Mouse (Mus musculus) lung, postnatal 4 days (tissue): Measurements from ENCODE around the gene Chst1.
A peak's percentile ranks its signal among the peaks of the same experiment; 100 is the strongest.

Experiments
- DNase-seq, 2 experiments: peaks; one replicate each; pipeline ENCODE4 v3.0.0; 2021

Gene Chst1

DNA sequence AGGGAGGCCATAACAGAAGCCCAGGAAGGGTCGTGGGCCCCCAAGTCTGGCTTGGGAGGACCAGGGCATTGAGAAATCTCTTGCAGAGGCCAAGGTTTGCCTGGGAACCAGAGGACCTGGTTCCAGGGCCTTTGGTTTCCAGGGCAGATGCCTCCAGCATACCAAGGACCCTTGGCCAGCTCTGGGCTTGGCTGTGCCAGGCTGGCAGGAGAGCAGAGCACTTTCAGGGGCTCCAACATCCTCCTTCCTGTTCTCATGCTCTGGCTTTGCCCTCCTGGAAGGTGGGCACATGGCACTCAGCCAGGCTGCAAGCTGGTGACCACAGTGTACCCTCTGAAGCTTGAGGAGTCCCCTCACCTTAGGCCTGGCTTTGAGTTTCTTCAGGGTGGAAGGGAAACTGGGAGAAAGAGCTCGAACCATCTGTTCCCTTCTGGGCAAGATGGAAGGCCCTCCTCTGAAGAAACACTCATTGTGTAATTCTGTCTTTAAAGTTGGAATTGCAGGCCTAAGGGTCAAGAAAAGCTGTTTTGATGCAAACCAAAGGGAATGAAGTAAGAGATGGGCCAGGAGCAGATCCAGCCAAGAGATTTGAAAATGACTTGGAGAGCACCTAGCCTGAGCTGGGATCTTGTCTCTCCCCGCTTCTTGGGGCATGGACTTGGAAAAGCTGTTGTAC lies 10.3 kb downstream of the Chst1 start:
- DNase-seq, result no peak

DNA sequence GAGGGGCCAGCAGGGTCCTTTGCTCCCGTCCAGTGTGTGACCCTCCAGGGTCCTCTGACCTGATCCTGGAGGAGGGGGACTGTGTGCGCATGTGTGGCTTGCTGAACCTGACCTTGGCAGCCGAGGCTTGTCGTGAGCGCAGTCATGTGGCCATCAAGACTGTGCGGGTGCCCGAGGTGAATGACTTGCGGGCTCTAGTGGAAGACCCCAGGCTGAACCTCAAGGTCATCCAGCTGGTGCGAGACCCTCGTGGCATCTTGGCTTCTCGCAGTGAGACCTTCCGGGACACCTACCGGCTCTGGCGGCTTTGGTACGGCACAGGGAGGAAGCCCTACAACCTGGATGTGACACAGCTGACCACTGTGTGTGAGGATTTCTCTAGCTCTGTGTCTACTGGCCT lies 14.1 kb downstream of the Chst1 start:
- DNase-seq, result no peak

DNA sequence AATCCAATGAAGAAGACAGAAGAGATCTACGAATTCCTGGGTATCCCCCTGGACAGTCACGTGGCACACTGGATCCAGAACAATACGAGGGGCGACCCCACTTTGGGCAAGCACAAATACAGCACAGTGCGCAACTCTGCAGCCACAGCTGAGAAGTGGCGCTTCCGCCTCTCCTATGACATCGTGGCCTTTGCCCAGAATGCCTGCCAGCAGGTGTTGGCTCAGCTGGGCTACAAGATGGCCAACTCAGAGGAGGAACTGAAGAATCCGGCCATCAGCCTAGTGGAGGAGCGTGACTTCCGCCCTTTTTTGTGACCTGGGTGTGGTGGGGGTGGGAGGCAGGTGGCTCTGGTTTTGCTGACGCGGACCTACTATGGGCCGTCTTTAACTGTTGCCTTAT lies 14.6 kb downstream of the Chst1 start:
- no peak for DNase-seq

DNA sequence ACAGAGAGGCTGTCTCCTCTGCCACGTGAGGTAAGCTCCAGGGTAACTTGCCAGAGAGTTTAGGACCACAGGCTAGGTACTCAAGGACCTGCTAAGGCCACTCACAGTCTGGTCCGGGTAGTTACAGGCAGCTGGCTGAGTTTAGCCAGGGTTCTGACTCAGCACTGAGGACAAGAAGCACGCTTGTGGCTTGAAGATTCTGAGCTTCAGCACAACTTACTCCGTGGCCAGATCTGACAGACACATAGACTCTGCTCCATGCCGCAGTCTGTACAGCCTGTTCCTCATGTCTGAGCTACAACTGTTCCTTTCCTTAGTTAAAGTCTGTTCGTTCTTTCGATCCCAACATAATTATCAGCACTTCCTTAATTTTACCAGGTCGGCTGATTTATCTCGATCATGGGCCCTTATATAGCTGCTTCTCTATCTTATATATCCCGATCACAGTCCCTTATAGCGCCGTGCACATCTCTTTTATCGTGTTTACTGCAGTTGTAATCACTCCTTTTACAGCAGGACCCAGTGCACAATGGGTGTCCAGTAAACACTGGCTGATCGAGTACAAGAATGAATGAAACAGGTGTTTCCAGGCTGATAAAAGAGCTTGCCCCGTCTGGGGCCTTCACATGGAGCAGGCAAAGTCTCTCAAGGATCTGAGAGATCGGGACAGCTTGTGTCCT lies 17.7 kb downstream of the Chst1 start:
- DNase-seq, result no peak

DNA sequence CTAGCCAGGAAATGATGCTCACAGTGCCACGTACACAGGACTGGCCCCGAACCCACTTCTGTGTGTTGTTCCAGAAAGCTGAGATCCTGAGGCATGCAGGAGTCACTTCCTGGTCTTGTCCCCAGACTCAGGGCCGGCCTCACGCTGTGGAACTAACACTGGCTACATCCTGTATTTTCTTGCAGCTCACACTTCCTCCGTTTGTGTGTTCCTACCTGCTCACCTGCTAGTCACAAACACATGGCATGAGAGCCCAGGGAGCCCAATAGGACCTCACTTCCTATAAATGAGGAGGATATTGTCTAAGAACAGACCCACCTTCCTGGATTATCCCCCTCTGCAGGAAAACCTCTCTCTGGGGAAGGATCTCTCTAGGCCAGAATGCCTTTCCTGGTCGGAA lies 18.5 kb downstream of the Chst1 start:
- no peak for DNase-seq

DNA sequence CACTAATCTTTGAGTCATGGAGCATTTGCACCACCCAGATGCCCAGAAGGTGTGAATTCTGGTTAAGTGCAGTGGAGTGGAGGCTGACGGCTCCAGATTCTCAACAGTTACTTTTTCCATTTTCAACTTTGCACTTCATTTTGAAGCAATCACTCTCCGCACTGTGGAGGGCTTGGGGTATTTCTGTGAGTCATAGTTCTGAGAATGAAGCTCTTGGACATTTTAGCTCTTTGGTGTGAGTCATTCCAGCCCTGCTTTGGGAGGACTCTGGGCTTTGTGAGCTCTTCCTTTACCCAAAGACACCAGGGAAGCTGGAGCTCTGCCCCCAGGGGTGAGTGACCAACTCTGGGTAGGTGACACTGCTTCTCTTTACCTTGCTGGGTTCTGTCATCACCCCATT lies 28.1 kb downstream of the Chst1 start:
- no peak for DNase-seq

DNA sequence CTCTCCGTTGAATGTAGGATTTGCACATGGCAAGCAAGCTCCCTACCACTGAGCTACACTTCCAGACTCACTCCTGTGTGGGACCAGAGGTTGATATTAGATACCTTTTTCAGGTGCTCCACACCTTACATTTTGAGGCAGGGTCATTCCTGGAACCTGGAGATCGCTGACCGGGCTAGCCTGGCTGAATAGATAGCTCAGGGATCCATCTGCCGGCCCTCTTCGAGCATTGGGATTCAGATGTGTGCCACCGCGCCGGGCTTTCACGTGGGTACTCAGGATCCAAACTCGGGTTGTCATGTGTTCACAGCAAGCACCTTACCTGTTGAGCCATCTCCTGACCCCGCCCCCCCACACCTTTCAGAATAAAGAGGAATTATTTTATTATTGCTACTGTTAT lies 31.3 kb downstream of the Chst1 start:
- DNase-seq, result no peak

DNA sequence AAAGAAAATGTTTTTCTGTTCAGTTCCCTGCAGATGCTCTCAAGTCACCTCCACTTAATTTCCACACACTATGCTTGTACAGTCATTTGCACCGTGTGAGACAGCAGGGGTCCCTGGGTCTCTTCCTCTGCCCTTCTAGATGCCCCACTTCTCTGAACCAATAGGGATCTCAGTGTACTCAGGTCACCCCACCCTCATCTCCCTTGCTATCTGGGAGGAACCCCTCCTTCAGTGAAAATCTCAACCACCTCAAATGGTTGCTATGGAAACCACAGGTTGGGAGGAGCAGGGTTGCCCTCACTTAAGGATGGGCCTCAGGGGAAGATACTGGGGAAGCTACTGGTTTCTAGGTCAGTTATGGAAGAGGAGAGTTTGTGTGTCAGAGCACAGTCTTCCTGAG lies 32.5 kb downstream of the Chst1 start:
- no peak for DNase-seq

DNA sequence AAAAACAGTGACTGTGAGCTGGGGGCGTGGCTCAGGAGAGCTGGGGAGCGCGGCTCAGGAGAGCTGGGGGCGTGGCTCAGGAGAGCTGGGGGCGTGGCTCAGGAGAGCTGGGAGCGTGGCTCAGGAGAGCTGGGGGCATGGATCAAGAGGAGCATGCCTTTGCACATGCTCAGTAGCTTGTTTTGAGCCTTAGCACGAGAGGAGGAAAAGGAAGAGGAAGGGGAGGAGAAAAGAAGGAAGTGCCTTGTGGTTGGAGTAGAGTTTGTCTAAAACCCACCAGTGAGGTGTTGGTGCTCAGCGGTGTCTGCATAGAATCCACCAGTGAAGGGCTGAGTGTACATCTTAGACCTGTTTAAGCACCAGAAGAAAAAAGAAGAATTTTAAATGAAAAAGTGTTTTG lies 41.0 kb downstream of the Chst1 start:
- peak in 1 of 2 experiments; percentile 16 for DNase-seq

DNA sequence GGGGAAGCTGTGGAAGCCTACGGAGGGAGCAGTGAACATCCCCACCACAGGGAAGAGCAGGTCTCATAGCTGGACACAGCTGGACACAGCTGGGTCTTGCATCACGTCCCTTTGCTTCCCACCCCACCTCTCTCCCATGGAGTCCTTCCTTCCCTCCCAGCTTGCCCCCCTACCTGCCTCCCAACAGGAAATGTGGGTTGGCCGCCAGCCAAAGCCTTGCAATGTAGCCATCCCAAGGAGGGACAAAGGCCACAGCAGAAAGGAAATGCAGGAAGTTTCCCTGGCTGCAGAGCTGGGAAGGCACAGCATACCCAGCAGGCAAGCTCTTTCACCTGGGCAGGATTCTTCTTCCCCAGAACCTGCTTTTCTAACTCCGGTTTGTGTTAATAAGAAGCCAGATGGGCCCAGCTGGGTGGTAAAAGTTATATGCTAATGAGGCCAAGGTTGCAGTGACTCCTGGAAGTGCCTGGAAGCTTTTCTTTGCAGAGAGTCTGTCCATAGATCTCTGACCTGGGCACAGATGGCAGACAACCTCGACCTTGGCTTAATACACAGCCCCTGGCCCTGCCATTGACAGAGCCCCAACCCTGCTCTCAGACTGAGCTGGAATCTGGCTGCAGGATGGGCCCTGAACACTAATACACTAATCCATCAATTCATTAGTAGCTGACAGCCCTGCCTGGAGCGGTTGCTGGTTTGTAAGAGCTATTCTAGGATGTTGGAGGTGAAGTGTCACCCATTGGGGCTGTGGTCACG lies 46.0 kb downstream of the Chst1 start:
- DNase-seq, result peak; percentile 69 to 79

DNA sequence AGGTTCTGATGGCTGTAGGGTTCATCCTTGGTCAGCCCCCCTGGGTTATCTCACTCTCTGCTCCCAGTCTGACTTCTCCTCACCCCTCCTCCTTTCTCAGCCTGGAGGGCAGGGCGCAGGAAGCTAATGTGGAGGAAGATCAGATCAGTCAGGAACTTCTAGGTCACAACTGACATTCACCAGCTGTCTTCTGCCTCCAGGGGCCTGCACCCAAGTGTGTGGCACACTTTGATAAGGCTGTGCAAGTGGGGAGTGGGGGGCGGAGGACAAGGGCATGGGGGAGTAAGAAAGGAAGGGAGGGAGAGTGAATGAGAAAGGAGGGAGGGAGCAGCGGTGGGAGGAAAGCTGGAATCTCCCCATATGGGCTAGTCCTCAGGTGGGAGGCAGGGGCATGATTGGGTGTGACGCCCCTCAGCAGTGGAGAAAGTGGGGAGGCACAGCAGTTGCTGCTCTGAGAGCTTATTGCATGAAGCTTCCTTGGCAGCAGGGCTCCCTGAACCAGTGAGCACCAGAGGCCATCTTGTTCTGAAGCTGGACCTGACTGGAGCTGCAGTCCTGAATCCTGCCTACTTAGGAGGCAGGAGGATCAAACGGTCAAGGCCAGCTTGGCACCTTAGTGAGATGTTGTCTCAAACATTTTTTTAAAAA lies 49.8 kb downstream of the Chst1 start:
- DNase-seq, result no peak

DNA sequence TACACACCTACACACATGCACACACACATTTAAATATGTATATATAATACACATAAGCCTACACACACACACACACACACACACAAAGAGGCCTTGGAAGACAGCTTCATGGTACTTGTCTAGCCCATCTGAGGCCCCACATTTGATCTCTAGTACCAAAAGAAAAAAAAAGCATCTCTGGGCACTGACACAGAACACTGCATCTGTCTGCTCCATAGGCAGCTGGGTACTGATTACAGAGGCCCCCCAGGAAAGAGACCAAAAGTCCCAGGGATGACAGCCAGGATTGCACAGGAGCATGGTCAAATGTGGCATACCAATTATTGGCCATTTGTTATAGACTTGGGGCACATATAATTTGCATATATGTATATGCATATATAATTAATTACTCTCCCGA lies 50.9 kb downstream of the Chst1 start:
- no peak for DNase-seq

DNA sequence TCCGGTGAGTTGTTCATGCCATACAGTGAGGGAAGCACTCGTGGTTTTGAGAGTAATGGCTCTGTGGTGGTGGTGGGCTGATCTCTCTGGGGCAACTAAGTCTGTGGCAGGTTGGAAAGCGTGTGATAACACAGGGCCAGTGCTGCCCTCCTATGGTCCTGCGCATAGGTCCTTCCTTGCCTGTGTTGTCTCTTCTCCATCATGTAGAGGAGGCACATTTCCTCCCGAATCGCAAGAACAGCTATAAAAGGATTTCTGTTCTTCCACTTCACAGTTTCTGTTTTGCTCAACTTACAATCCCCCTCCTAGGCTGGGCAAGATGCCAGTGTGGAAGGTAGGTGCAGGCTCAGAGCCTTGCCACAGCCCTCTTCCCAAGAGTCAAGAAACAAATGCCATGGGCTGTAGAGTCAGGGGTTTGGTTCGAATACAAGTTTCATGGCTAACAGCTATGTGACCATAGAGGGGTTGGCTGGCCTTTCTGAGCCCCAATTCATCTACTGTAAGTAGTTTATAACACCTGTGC lies 51.8 kb downstream of the Chst1 start:
- no peak for DNase-seq

DNA sequence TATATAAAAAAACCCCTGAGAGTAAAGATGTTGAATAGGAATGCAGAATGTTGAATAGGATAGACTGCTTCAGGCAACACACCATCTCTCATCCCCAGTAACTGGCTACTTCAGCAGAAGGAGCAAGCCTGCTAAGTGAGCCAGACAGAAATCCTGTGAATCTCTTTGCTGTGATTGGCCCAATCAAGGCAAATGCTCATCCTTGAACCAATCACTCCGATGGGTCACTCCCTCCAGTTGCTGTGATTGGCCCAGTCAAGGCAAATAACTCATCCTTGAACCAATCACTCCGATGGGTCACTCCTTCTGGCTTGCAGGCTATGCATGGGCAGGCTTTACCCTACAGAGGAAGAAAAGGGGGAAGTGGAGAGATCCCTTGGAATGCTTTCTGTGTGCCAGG lies 57.7 kb downstream of the Chst1 start:
- DNase-seq, result no peak

DNA sequence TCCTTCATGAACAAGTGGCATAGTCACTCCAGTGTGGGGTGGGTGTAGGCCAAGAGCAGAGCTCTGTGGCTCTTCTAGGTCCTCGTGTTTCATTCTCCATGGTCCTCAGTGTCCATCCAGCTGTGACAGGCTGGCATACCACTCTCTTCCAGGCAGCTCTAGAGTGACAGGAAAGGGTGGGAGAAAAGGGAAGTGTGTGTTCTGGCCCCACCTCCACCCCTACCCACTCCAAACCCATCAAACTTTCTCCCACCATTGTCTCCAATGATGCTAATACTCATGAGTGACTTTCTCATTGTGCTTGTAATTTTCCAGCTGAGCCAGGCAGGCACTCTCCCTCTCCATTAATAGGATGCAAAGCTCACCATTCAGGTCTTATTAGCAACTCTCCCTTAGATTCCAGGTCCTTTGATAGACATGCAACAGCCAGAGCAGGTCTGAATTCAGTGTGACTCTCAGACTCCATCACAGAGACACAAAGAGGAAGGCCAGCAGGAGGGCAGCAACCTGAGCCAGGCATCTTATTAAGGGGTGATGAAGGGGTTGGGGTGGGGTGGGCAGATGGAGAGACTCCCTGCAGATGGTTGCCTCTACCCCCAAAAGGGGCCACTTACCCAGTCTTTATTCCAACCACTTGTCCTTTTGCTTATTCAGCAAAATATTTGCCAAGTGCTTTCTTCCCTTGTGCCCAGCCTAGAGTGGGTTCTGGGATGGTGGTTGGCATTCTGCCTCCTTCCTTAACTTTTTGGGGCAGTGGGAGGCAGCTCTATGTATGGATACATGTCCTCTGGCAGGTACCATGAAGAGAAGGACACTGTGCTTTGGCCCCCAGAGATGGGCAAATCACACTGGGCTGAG lies 59.0 kb downstream of the Chst1 start:
- no peak for DNase-seq

DNA sequence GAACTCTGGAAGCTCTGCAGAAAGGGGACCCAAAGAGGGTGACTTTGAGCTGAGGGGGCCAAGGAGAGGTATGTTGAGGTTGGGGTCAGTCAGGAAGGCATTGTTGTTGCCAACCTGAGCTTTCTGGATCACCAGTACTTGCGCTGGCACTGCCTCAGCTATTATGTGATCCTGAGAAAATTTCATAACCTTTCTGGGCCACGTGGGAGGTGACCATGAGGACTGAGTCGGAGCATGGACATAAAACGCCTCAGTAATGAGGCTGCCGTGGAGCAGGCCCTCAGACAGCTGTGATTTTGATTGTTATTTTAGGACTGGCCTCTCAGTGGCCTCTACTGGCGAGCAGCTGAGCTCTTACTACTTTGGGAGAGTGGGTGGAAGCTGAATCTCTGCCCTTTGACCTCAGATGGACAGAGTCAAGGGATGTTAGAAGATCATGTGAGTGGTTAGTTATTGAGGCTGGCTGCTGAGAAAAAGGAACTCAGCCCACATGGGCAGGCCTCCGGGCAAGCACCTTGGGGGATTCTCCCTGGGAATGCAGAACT lies 60.1 kb downstream of the Chst1 start:
- DNase-seq, result peak; percentile 9 to 44

DNA sequence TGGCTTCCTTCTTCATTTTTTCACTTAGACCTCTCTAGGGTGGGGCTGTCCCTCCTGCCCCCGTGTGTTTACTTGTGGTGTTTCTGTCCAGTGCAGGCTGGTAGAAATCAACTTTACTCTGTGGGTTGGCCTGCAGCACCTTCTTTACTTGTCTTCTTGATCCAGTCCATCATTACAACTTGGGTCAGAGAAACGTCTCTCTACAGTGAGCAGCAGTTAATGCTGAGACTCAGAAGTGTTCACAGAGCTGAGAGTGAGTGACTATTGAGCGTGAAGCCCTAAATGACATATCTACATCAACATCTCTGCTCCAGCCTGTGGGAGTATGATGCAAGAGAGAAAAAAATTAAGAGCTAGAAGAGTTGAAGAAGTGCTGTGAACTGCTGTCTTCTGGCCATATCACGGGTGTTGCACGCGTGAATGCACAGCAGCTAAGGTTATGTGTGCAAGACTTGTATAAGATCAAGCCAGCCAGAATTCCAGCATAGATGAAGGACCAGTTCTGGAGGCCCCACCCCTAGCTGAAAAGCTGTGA lies 63.1 kb downstream of the Chst1 start:
- no peak for DNase-seq
